Mouse (Mus musculus): ENCODE results near the gene Smim23. TPM values are rescaled to one million over a fixed set of nuclear protein-coding genes. Genes with fewer than 3 reads are reported as not detected.

Smim23 gene
- polyA plus RNA-seq, 1 experiment from 2014 or later, result not detected

GRCm38 (mm10) chr11:32768642-32769343 lies 55.6 kb downstream of the Smim23 start:
- H3K4me3 ChIP-seq, result no peak overlapping the region
- H3K27me3 ChIP-seq, result no peaks in the 10 kb centered on the region
- H3K9me3 ChIP-seq, result no peaks in the 10 kb centered on the region
- H3K9ac ChIP-seq, result no peak overlapping the region
- H3K27ac ChIP-seq (replicated peaks), result no peak overlapping the region
- H3K4me2 ChIP-seq, result no peak overlapping the region
- WGBS, result 89% methylated on average over 12 of the region's 12 CpGs
- no peaks in the 10 kb centered on the region for H3K4me1 ChIP-seq (replicated peaks)
- ATAC-seq (ENCODE audit: low FRiP score, low read depth), result no peak
- H3K36me3 ChIP-seq, result no peaks in the 10 kb centered on the region

Other genes starting within 250 kb of the Smim23 start
- gene Fbxw11, start 181.9 kb downstream of the Smim23 start, polyA plus RNA-seq (2015; fragmentation: Nextera tagmentation; extraction: Ambion mirVana), result 115 and 117 TPM in 2 replicates

Measured in hindbrain, embryonic 15.5 days (tissue).